Mouse (Mus musculus) limb, embryonic 12.5 days (tissue): ENCODE results near the gene Fgfr1op. TPM values are rescaled to one million over a fixed set of nuclear protein-coding genes. Genes with fewer than 3 reads are reported as not detected.
"Not testable (repeated sequence)": the region's sequence is repeated elsewhere in the genome, so short reads cannot be mapped to it uniquely, and the experiment has no call there.

Experiments
- ATAC-seq: fragments of 200-750 bp; cut with Nextera tagmentation; 2 replicates; pipeline ENCODE4 v1.8.0; 2017; ENCODE audit warnings: low read depth, moderate TSS enrichment; ENCODE audit not compliant: insufficient number of reproducible peaks, insufficient read depth, low FRiP score, low TSS enrichment
- H3K27ac ChIP-seq: fragments of 300-500 bp; sonication (generic); 2 replicates; pipeline ENCODE4 v1.5.1; 2016; ENCODE audit warnings: mild to moderate bottlenecking, moderate library complexity
- H3K27me3 ChIP-seq: fragments of 300-500 bp; sonication (generic); 2 replicates; pipeline ENCODE4 v1.6.1; 2016; ENCODE audit warnings: mild to moderate bottlenecking, moderate library complexity
- H3K36me3 ChIP-seq: fragments of 300-500 bp; sonication (generic); 2 replicates; pipeline ENCODE4 v1.6.1; 2016; ENCODE audit warnings: mild to moderate bottlenecking, moderate library complexity
- H3K4me1 ChIP-seq: fragments of 300-500 bp; sonication (generic); replicated peaks from 2 replicates; pipeline ENCODE4 v1.6.1; 2016
- H3K4me2 ChIP-seq: fragments of 300-500 bp; sonication (generic); 2 replicates; pipeline ENCODE4 v1.6.1; 2016; ENCODE audit warnings: mild to moderate bottlenecking, moderate library complexity
- H3K4me3 ChIP-seq: fragments of 300-500 bp; sonication (generic); replicated peaks from 2 replicates; pipeline ENCODE4 v1.5.1; 2016; ENCODE audit warnings: mild to moderate bottlenecking
- H3K9ac ChIP-seq: fragments of 300-500 bp; sonication (generic); replicated peaks from 2 replicates; pipeline ENCODE4 v1.6.1; 2016; ENCODE audit warnings: mild to moderate bottlenecking, moderate library complexity
- H3K9me3 ChIP-seq: fragments of 300-500 bp; sonication (generic); 2 replicates; pipeline ENCODE4 v1.6.1; 2016; ENCODE audit warnings: mild to moderate bottlenecking, moderate library complexity
- WGBS: fragments of 180-500 bp; shearing (Covaris S2); methylation state at CpG from one replicate; pipeline ENCODE4 v1.1.7; 2016; 5-methylcytosine and 5-hydroxymethylcytosine counted together
- polyA plus RNA-seq: library from polyadenylated mRNA; unstranded; fragments of >200 nt; fragmentation: Nextera tagmentation; extraction: Ambion mirVana; gene quantifications from 2 replicates; pipeline ENCODE4 v1.2.1, GENCODE M21; 2016

The Fgfr1op gene
- polyA plus RNA-seq, 1 experiment from 2014 or later = 49.8 TPM

- H3K36me3 ChIP-seq, H3K27ac ChIP-seq, H3K4me1 ChIP-seq, H3K27me3 ChIP-seq, H3K9me3 ChIP-seq: not testable (repeated sequence)
- peak overlapping the region; percentile 52 for H3K4me3 ChIP-seq
- 18% methylated on average over 5 of the region's 5 CpGs for WGBS
- H3K4me2 ChIP-seq = peak overlapping the region; percentile 53
- ATAC-seq = peak; percentile 14; the same call in 1 of the 2 replicates
- H3K9ac ChIP-seq = peak overlapping the region; percentile 63; the same call in 1 of the 2 replicates
Measured at GRCm38 (mm10) chr17:8146931-8147330, 18.4 kb upstream of the Fgfr1op start.

- peak; percentile 98 for ATAC-seq
- not testable (repeated sequence) for H3K9me3 ChIP-seq, H3K4me1 ChIP-seq, H3K27me3 ChIP-seq, H3K36me3 ChIP-seq
- Histone ChIP-seq H3K9ac (peak within 1 kb of the TSS; percentile 63), H3K4me2 (peak within 1 kb of the TSS; percentile 53), H3K4me3 (peak within 1 kb of the TSS; percentile 52), H3K27ac (0 out of 2 replicates have a peak within 1 kb of the TSS, but pooled peaks have one; percentile 53)
- WGBS = 1% methylated on average over 51 of the region's 67 CpGs
Measured at GRCm38 (mm10) chr17:8147439-8148316, 17.6 kb upstream of the Fgfr1op start, which contains the start of the genes Gm49673 and Rnaset2a. Gene Gm49673 (minus strand): TSS chr17:8147788. Gene Rnaset2a (minus strand): TSS chr17:8148097.

DNA sequence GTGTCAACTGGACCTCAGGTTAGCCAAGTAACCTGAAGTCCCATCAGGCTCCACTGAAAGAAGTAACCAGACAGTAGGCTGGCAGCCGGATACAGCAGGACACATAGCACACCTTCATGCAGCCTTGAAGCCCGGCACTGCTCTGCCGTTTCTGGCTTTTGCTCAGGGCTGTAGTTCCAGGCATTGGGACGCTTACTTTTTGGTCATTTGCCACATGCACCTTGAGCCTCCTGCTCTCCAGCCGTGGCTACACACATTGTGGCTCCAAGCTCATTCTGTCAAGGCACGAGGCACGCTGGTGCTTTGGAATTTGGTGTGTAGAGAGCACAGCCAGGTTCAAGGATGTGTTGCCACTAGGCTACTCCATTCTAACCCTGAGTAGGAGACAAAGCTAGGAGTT, 10.3 kb upstream of the Fgfr1op start:
- 78% methylated on average over 7 of the region's 7 CpGs for WGBS
- H3K4me1 ChIP-seq, H3K9ac ChIP-seq, H3K4me3 ChIP-seq, H3K36me3 ChIP-seq, ATAC-seq, H3K27ac ChIP-seq, H3K4me2 ChIP-seq, H3K9me3 ChIP-seq, H3K27me3 ChIP-seq: not testable (repeated sequence)

DNA sequence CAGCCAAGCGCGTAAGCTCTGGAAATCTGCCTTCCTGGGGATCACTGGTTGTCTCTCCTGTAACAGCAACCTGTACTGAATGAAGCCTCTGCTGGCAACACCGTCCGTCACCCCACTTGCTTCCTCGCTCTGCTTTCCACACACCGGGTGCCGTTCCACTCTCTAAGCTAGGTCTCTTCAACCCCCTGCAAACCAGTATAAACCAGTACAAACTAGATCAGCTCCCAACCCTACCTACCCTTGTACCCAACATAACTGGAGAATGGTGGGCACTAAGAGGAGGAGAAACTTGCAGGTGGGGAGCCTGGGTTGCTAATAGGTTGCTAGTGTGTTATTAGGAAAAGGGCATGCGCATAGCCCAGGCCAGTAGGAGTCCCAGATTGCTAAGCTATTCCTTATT, 9.3 kb upstream of the Fgfr1op start:
- H3K27me3 ChIP-seq, H3K4me3 ChIP-seq, H3K36me3 ChIP-seq, H3K9me3 ChIP-seq, H3K4me2 ChIP-seq, H3K9ac ChIP-seq, H3K4me1 ChIP-seq, H3K27ac ChIP-seq, ATAC-seq: not testable (repeated sequence)
- WGBS = 100% methylated on average over 1 of the region's 8 CpGs

GRCm38 (mm10) chr17:8158627-8159026, 6.7 kb upstream of the Fgfr1op start:
- not testable (repeated sequence) for H3K9ac ChIP-seq, H3K27me3 ChIP-seq, H3K27ac ChIP-seq, H3K4me1 ChIP-seq, H3K4me2 ChIP-seq, ATAC-seq, H3K4me3 ChIP-seq, H3K36me3 ChIP-seq, H3K9me3 ChIP-seq
- no CpG with 5 or more reads among the region's 1 CpGs for WGBS

DNA sequence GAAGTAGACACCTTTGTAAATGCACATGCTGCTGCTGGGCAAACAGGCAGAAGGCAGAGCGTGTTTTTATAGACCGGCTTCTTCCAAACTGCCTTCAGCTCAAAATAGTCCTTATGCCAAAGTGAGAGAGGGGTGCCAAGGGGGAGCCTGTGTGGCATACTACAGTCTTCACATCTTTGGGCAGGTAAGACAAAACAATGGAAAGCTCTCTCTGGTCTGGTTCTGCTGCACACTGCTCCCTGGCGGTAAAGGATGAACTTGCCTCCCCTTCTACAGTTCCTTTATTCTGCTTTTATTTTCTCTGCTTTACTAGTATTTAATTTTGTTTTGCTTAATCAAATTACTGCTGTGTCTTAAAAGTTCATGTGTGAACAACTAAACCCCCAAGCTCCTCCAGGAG, 4.3 kb upstream of the Fgfr1op start:
- not testable (repeated sequence) for H3K4me2 ChIP-seq, H3K36me3 ChIP-seq

GRCm38 (mm10) chr17:8165608-8165945, 276 bp downstream of the Fgfr1op start:
- H3K4me1 ChIP-seq, H3K27me3 ChIP-seq, H3K9me3 ChIP-seq, ATAC-seq: not testable (repeated sequence)
- Histone ChIP-seq H3K9ac (peak overlapping the region; percentile 52; the same call in 1 of the 2 replicates), H3K36me3 (peaks cover 17% of the 10 kb centered on the region), H3K27ac (0 out of 2 replicates have a peak overlapping the region, but pooled peaks have one; percentile 56), H3K4me3 (peak overlapping the region; percentile 51), H3K4me2 (peak overlapping the region; percentile 50)
- under 1% methylated on average over 38 of the region's 42 CpGs for WGBS

More for the DNA sequence above, 4.3 kb upstream of the Fgfr1op start:
- not testable (repeated sequence) for H3K4me3 ChIP-seq, ATAC-seq, H3K9me3 ChIP-seq, H3K27me3 ChIP-seq, H3K9ac ChIP-seq, H3K4me1 ChIP-seq, H3K27ac ChIP-seq
- WGBS = 49% methylated on average over 3 of the region's 3 CpGs

- Histone ChIP-seq H3K36me3 (peaks cover 21% of the 10 kb centered on the region), H3K4me3 (peak overlapping the region; percentile 51), H3K4me2 (peak overlapping the region; percentile 50)
- H3K27me3 ChIP-seq, H3K9me3 ChIP-seq, H3K27ac ChIP-seq, ATAC-seq, H3K9ac ChIP-seq, H3K4me1 ChIP-seq: not testable (repeated sequence)
- WGBS = under 1% methylated on average over 11 of the region's 11 CpGs
Measured at GRCm38 (mm10) chr17:8165977-8166376, 676 bp downstream of the Fgfr1op start.

- H3K27ac ChIP-seq, H3K9me3 ChIP-seq, ATAC-seq, H3K27me3 ChIP-seq, H3K4me1 ChIP-seq, H3K9ac ChIP-seq: not testable (repeated sequence)
- peaks cover 26% of the 10 kb centered on the region for H3K36me3 ChIP-seq
- H3K4me2 ChIP-seq = peak overlapping the region; percentile 50
- 60% methylated on average over 2 of the region's 3 CpGs for WGBS
- peak overlapping the region; percentile 51 for H3K4me3 ChIP-seq
Measured at GRCm38 (mm10) chr17:8166454-8166853, 1.2 kb downstream of the Fgfr1op start.

DNA sequence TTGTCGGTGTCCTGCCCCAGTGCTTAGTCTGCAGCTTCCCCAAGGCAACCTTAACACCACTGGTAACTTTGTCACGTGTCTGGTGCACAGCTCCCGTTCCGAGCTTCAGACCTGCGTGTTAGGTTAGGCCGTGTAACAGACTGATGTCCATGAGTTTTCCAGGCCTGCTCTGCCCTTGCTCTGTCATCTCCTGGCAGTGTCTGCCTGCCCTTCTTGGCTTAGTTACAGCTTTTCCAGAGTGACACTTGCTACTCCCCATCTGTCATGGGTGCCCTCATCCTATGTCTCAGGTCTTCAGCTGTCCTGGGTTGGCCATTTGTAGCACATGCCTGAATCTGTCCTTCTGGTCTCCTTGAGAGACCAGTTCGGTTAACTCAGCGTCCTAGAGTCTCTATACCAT, 2.1 kb downstream of the Fgfr1op start:
- not testable (repeated sequence) for H3K9me3 ChIP-seq, H3K4me3 ChIP-seq, ATAC-seq, H3K27me3 ChIP-seq, H3K9ac ChIP-seq, H3K4me2 ChIP-seq, H3K27ac ChIP-seq, H3K4me1 ChIP-seq
- H3K36me3 ChIP-seq = peaks cover 35% of the 10 kb centered on the region
- 92% methylated on average over 7 of the region's 8 CpGs for WGBS

DNA sequence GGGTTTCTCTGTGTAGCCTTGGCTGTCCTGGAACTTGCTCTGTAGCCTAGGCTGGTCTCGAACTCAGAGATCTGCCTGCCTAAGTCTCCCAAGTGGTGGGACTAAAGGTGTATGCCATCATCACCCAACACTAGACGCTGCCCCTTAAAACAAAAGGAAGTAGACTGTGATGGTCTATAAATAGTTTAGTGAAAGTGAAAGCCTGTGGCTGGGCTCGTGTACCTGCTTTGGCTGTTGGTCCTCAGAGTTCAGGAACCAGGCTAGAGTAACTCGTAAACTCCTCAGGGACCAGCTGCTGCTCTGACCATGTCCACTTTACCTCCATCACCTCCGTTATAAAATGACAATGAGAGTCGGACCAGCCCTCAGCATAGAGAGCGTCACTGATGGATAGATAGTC, 5.0 kb downstream of the Fgfr1op start:
- H3K4me1 ChIP-seq = no peaks in the 10 kb centered on the region
- no peaks in the 10 kb centered on the region for H3K9me3 ChIP-seq
- 77% methylated on average over 7 of the region's 7 CpGs for WGBS
- H3K27me3 ChIP-seq = no peaks in the 10 kb centered on the region
- no peak overlapping the region for H3K27ac ChIP-seq
- H3K4me3 ChIP-seq = no peak overlapping the region
- peaks cover 61% of the 10 kb centered on the region for H3K36me3 ChIP-seq
- ATAC-seq = no peak
- no peak overlapping the region for H3K9ac ChIP-seq
- H3K4me2 ChIP-seq = no peak overlapping the region

DNA sequence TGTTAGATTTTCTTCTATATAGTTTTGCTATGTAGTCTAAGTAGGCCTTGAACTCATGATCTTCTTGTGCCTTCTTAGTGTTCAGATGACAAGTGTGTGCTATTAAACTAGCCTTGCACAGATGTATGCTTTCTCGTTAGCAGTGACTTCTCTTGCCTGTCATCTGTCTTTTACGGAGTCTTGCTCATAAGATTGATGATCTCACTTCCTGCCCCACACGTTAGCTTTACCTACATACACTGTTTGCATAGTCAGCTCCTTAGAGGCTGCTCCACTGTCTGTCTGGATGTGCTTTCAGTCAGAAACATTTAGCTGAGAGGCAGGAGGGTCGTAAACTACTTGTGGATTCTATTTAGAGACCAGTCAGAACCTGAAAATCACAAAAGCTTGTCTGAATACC, 5.8 kb downstream of the Fgfr1op start:
- Histone ChIP-seq H3K27ac (no peak overlapping the region), H3K36me3 (peaks cover 68% of the 10 kb centered on the region), H3K9me3 (no peaks in the 10 kb centered on the region), H3K9ac (no peak overlapping the region), H3K4me3 (no peak overlapping the region), H3K4me1 (no peaks in the 10 kb centered on the region), H3K27me3 (no peaks in the 10 kb centered on the region), H3K4me2 (no peak overlapping the region)
- 42% methylated on average over 4 of the region's 4 CpGs for WGBS
- ATAC-seq = no peak
